Mouse (Mus musculus) MEL (cell line): ENCODE measurements at regions not wholly inside any gene's neighbourhood (a gene's known extent, or its start where the extent isn't known, plus 50 kb on each side); places are given as distances from the start of the nearest gene placed in this dataset.

Experiments used
- CTCF ChIP-seq, 3 experiments: IDR thresholded peaks in 2 of 3; conservative IDR thresholded peaks in 1 of 3; 2 replicates each; pipeline ENCODE4 v1.5.1; 2011 to 2012; ENCODE audit warnings: low read length in 3 of 3, low read depth in 2 of 3, mild to moderate bottlenecking in 2 of 3, improper control_type of control experiment in 1 of 3, inconsistent platforms in 1 of 3, mixed read lengths in 1 of 3, moderate library complexity in 1 of 3; ENCODE audit not compliant: control insufficient read depth in 1 of 3, insufficient read depth in 1 of 3, poor library complexity in 1 of 3, severe bottlenecking in 1 of 3
- E2F4 ChIP-seq: IDR thresholded peaks from 2 replicates; pipeline ENCODE4 v1.6.1; 2011; ENCODE audit warnings: low read depth, low read length, improper control_type of control experiment, borderline replicate concordance
- HCFC1 ChIP-seq: IDR thresholded peaks from 2 replicates; pipeline ENCODE4 v1.6.1; 2012; ENCODE audit warnings: low read depth, mild to moderate bottlenecking, inconsistent platforms, low read length, improper control_type of control experiment, moderate library complexity
- MYB ChIP-seq: IDR thresholded peaks from 2 replicates; pipeline ENCODE4 v1.6.1; 2011; ENCODE audit warnings: mild to moderate bottlenecking, low read depth, low read length, improper control_type of control experiment
- SMC3 ChIP-seq: IDR thresholded peaks from 2 replicates; pipeline ENCODE4 v1.6.1; 2011; ENCODE audit warnings: low read depth, low read length, improper control_type of control experiment
- USF2 ChIP-seq, 2 experiments: IDR thresholded peaks; 2 replicates each; pipeline ENCODE4 v1.6.1; 2011 to 2012; ENCODE audit warnings: improper control_type of control experiment in 2 of 2, low read length in 2 of 2, borderline replicate concordance in 1 of 2, inconsistent platforms in 1 of 2, low read depth in 1 of 2, mild to moderate bottlenecking in 1 of 2; ENCODE audit not compliant: insufficient read depth in 1 of 2

GRCm38 (mm10) chr12:117365876-117366275, 150.4 kb upstream of the Rapgef5 start:
- TF ChIP-seq MYB (no peak), HCFC1 (no peak), E2F4 (no peak), SMC3 (no peak), USF2 (IDR thresholded peaks at IDR 0.05; ENCODE audit: borderline replicate concordance in 1 of 2, insufficient read depth in 1 of 2, low read depth in 1 of 2, low read length in 2 of 2) (no peak), CTCF (IDR thresholded peaks at IDR 0.05 in 2 of 3, conservative IDR thresholded peaks at IDR 0.05 in 1 of 3; ENCODE audit: control insufficient read depth in 1 of 3, insufficient read depth in 1 of 3, low read depth in 2 of 3, low read length in 3 of 3, poor library complexity in 1 of 3, severe bottlenecking in 1 of 3) (no peak)
